Mouse (Mus musculus) left cerebral cortex, adult 2 months (tissue): Measurements from ENCODE around the gene Shld1. TPM values are rescaled to one million over a fixed set of nuclear protein-coding genes. Genes with fewer than 3 reads are reported as not detected.

Experiments used
- DNase-seq, 2 experiments: peaks; one replicate each; pipeline ENCODE4 v3.0.0; 2021 to 2022; ENCODE audit warnings: low spot score in 2 of 2, mixed read lengths in 1 of 2; ENCODE audit errors: extremely low spot score in 1 of 2
- H3K27ac ChIP-seq: fragments of 200-600 bp; 2 replicates; pipeline ENCODE4 v1.8.1; 2022
- H3K4me3 ChIP-seq: fragments of 200-600 bp; 2 replicates; pipeline ENCODE4 v1.8.1; 2022
- CTCF ChIP-seq: fragments of 200-600 bp; IDR thresholded peaks from 2 replicates; pipeline ENCODE4 v1.8.1; 2022; ENCODE audit warnings: antibody characterized with exemption, mild to moderate bottlenecking, moderate library complexity
- intact Hi-C: fragments of 180-260 bp; cut with DNase I; formaldehyde crosslinking; loops from one replicate; pipeline ENCODE4 v1.15.1; 2025
- long read RNA-seq, 2 experiments: library from polyadenylated mRNA; stranded (forward); transcript quantifications; one replicate each; pipeline ENCODE4 v2.0.0; 2021; ENCODE audit warnings: borderline mapping rate in 2 of 2
- total RNA-seq, 2 experiments: library from RNA; stranded (reverse); gene quantifications; 2 replicates each; pipeline ENCODE4 v1.2.3; 2021

The Shld1 gene
- 10 to 100 TPM in 1 of 2 experiments, 1 to 10 TPM in 1; 9.6 to 10.7 TPM for total RNA-seq
- long read RNA-seq, experiment 1, transcript Shld1-201 (3 exons, 1,076 nt), result major isoform, 5 of 16 reads
- long read RNA-seq, experiment 1, partial matches to known transcripts, result 2 of 16 reads
- long read RNA-seq, experiment 1, other reads (novel, unspliced or antisense), result 8 of 16 reads
- long read RNA-seq, experiment 2, partial matches to known transcripts, result 0 of 9 reads
- long read RNA-seq, experiment 2, other reads (novel, unspliced or antisense), result 6 of 9 reads

- TF ChIP-seq CTCF, result no peak; the same call in 1 of the 2 replicates
- Histone ChIP-seq H3K27ac (peak within 1 kb of the TSS; percentile 92), H3K4me3 (peak within 1 kb of the TSS; percentile 73)
- DNase-seq, result peak; percentile 82 to 87
- intact Hi-C loops, result loop anchor here (1.0 to 5.0 kb wide), 2 partner anchors 110 to 175 kb away; no protein-coding TSS in a partner anchor
Observed at GRCm38 (mm10) chr2:132686756-132687737, at the start of gene Shld1. Shld1 (plus strand) TSS chr2:132686931.

- H3K4me3 ChIP-seq, result no peak overlapping the region
- no peak for TF ChIP-seq CTCF
- intact Hi-C loops, result no loop called here
- no peak for DNase-seq
- H3K27ac ChIP-seq, result no peak overlapping the region
Observed at GRCm38 (mm10) chr2:132638306-132638705, 48.4 kb upstream of the Shld1 start.

GRCm38 (mm10) chr2:132639337-132639736 is 47.4 kb upstream of the Shld1 start:
- Histone ChIP-seq H3K4me3 (no peak overlapping the region), H3K27ac (peak overlapping the region; percentile 47; the same call in 1 of the 2 replicates)
- TF ChIP-seq CTCF, result no peak
- intact Hi-C loops, result no loop called here
- no peak for DNase-seq

- no peak for DNase-seq
- H3K4me3 ChIP-seq, result no peak overlapping the region
- no peak for TF ChIP-seq CTCF
- intact Hi-C loops, result no loop called here
- H3K27ac ChIP-seq, result no peak overlapping the region
Observed at GRCm38 (mm10) chr2:132641196-132641595, 45.5 kb upstream of the Shld1 start.

GRCm38 (mm10) chr2:132643161-132643560 is 43.6 kb upstream of the Shld1 start:
- Histone ChIP-seq H3K4me3 (no peak overlapping the region), H3K27ac (no peak overlapping the region)
- no peak for DNase-seq
- no peak for TF ChIP-seq CTCF
- intact Hi-C loops, result no loop called here

GRCm38 (mm10) chr2:132646856-132647745 is 39.6 kb upstream of the Shld1 start:
- Histone ChIP-seq H3K27ac (no peak overlapping the region), H3K4me3 (no peak overlapping the region)
- no peak for TF ChIP-seq CTCF
- intact Hi-C loops, result no loop called here
- DNase-seq, result no peak

GRCm38 (mm10) chr2:132649352-132649870 is 37.3 kb upstream of the Shld1 start:
- intact Hi-C loops, result no loop called here
- TF ChIP-seq CTCF, result no peak
- DNase-seq, result no peak
- Histone ChIP-seq H3K4me3 (no peak overlapping the region), H3K27ac (no peak overlapping the region)

- no peak for TF ChIP-seq CTCF
- intact Hi-C loops, result no loop called here
- no peak overlapping the region for H3K27ac ChIP-seq
Observed at GRCm38 (mm10) chr2:132650546-132650945, 36.2 kb upstream of the Shld1 start.

GRCm38 (mm10) chr2:132652476-132652875 is 34.3 kb upstream of the Shld1 start:
- Histone ChIP-seq H3K4me3 (no peak overlapping the region), H3K27ac (no peak overlapping the region)
- no peak for TF ChIP-seq CTCF
- intact Hi-C loops, result no loop called here
- no peak for DNase-seq

More at GRCm38 (mm10) chr2:132650546-132650945, 36.2 kb upstream of the Shld1 start:
- no peak overlapping the region for H3K4me3 ChIP-seq
- DNase-seq, result no peak

- no peak for TF ChIP-seq CTCF
- no peak overlapping the region for H3K27ac ChIP-seq
- no peak overlapping the region for H3K4me3 ChIP-seq
- intact Hi-C loops, result no loop called here
- DNase-seq, result no peak
Observed at GRCm38 (mm10) chr2:132654834-132655495, 31.8 kb upstream of the Shld1 start.

GRCm38 (mm10) chr2:132657186-132657585 is 29.5 kb upstream of the Shld1 start:
- intact Hi-C loops, result no loop called here
- DNase-seq, result no peak
- H3K4me3 ChIP-seq, result no peak overlapping the region
- no peak for TF ChIP-seq CTCF
- no peak overlapping the region for H3K27ac ChIP-seq
